Mouse (Mus musculus) stomach, embryonic 16.5 days (tissue): ENCODE data around the gene Muc20. TPM values are rescaled to one million over a fixed set of nuclear protein-coding genes. Genes with fewer than 3 reads are reported as not detected.

Experiments
- ATAC-seq: fragments of 200-750 bp; cut with Nextera tagmentation; 2 replicates; pipeline ENCODE4 v1.8.0; 2017; ENCODE audit warnings: moderate number of reproducible peaks, moderate TSS enrichment; ENCODE audit not compliant: insufficient read depth, low FRiP score
- H3K27ac ChIP-seq: fragments of 300-500 bp; sonication (generic); 2 replicates; pipeline ENCODE4 v1.5.1; 2014; ENCODE audit warnings: low read length
- H3K27me3 ChIP-seq: fragments of 300-500 bp; sonication (generic); 2 replicates; pipeline ENCODE4 v1.6.1; 2014; ENCODE audit warnings: low read length, control low read depth, mixed read lengths; ENCODE audit not compliant: control insufficient read depth, insufficient read depth
- H3K36me3 ChIP-seq: fragments of 300-500 bp; sonication (generic); 2 replicates; pipeline ENCODE4 v1.6.1; 2014; ENCODE audit warnings: low read length; ENCODE audit not compliant: control insufficient read depth, insufficient read depth
- H3K4me1 ChIP-seq: fragments of 300-500 bp; sonication (generic); 2 replicates; pipeline ENCODE4 v1.6.1; 2014; ENCODE audit warnings: low read length, control low read depth, mixed read lengths; ENCODE audit not compliant: control insufficient read depth, insufficient read depth
- H3K4me2 ChIP-seq: fragments of 300-500 bp; sonication (generic); 2 replicates; pipeline ENCODE4 v1.6.1; 2014; ENCODE audit warnings: low read depth, low read length, mixed read lengths
- H3K4me3 ChIP-seq: fragments of 300-500 bp; sonication (generic); replicated peaks from 2 replicates; pipeline ENCODE4 v1.5.1; 2014; ENCODE audit warnings: mild to moderate bottlenecking, low read length
- H3K9ac ChIP-seq: fragments of 300-500 bp; sonication (generic); 2 replicates; pipeline ENCODE4 v1.6.1; 2014; ENCODE audit warnings: low read length
- H3K9me3 ChIP-seq: fragments of 300-500 bp; sonication (generic); replicated peaks from 2 replicates; pipeline ENCODE4 v1.6.1; 2016; ENCODE audit warnings: low read length, control low read depth; ENCODE audit not compliant: control insufficient read depth
- WGBS: fragments of 180-500 bp; shearing (Covaris S2); extraction: QIAGEN DNeasy Blood & Tissue Kit; methylation state at CpG from one replicate; pipeline ENCODE4 v1.1.7; 2014; 5-methylcytosine and 5-hydroxymethylcytosine counted together
- polyA plus RNA-seq: library from polyadenylated mRNA; unstranded; fragments of >200 nt; fragmentation: Nextera tagmentation; extraction: Ambion mirVana; gene quantifications from 2 replicates; pipeline ENCODE4 v1.2.1, GENCODE M21; 2015

Gene Muc20
- polyA plus RNA-seq, 1 experiment from 2014 or later, result 0.22 TPM

DNA sequence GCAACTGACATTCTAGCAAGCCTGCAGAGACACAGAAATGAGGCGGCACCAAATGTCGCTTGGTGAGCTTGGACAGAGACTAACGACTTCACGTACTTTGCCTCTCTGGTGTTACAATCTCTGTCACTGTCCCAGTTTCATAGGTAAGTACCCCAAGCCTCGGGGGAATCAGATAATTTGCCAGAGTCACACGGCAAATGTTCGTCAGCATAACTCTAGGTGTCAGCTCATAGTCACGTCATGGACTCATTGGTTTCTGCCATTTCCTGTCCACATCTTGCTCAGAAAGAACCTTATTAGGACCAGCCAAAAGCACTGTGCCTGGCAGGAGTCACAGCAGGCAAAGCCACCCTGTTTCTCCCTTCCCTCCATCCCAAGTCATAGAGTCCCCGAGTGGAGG lies 55.9 kb downstream of the Muc20 start:
- no peaks in the 10 kb centered on the region for H3K9me3 ChIP-seq
- no peak overlapping the region for H3K4me2 ChIP-seq
- no peak overlapping the region for H3K27ac ChIP-seq
- no peak overlapping the region for H3K9ac ChIP-seq
- no peak overlapping the region for H3K4me3 ChIP-seq
- no peaks in the 10 kb centered on the region for H3K36me3 ChIP-seq
- no peaks in the 10 kb centered on the region for H3K27me3 ChIP-seq
- ATAC-seq, result no peak
- H3K4me1 ChIP-seq, result peaks cover 8% of the 10 kb centered on the region
- 78% methylated on average over 9 of the region's 9 CpGs for WGBS

DNA sequence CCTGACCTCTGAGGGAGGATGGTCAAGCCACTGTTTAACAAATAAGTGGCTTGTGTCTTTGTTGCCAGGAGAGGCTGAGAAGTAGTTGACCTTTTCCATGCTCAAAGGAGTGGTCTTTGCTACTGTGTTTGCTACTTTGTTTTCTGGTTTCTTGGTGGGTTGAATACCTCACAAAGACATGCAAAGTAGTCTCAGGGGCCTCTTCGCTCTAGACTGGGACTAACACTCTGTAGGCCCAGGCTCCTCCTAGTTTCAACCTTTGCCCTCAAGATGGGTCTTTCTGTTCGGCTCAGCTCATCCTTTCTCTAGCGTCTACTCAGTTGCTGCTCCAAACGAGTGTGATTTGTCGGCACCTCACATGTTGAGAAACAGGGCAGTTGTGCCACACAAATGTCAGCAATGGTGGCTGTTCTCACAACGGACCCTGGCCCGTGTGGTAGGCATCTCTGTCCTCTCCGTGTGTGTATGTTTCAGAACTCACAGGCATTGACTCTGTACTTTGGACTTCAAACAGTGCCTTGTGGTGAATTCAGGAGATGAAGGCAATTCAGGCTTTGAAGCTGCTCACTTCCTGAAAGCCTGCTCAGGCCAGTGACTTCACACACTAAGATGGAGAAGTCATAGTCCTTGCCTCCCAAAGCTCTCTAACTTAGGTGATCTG lies 57.1 kb downstream of the Muc20 start:
- peaks cover 5% of the 10 kb centered on the region; the same call in 1 of the 2 replicates for H3K4me1 ChIP-seq
- no peak overlapping the region for H3K27ac ChIP-seq
- no peaks in the 10 kb centered on the region for H3K36me3 ChIP-seq
- H3K27me3 ChIP-seq, result no peaks in the 10 kb centered on the region
- no peak overlapping the region for H3K4me3 ChIP-seq
- ATAC-seq, result no peak
- H3K9me3 ChIP-seq, result no peaks in the 10 kb centered on the region
- no peak overlapping the region for H3K9ac ChIP-seq
- WGBS, result 69% methylated on average over 8 of the region's 8 CpGs
- H3K4me2 ChIP-seq, result no peak overlapping the region

DNA sequence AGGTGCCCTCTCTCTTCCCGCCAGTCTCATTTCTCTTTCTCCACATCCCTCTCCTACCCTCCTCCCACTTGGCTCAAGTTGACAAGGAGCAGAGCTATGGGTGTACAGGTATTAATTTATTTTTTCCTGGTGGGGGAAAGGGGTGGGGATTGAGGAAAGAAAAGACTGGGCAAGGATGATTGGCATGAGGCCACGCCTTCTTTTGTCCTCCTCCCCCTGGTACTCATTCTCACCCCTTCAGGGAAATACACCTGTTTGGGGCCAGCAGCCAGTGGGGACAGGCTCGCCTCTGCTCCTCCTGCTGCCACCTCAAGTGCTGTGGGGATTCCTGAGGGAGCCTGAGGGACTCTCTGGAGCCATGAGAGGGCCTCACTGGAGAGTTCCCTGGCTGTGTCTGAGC lies 61.2 kb downstream of the Muc20 start:
- no peaks in the 10 kb centered on the region for H3K27me3 ChIP-seq
- no peaks in the 10 kb centered on the region for H3K9me3 ChIP-seq
- no peaks in the 10 kb centered on the region for H3K36me3 ChIP-seq
- peak overlapping the region; percentile 16; the same call in 1 of the 2 replicates for H3K4me2 ChIP-seq
- ATAC-seq, result peak; percentile 80
- peak overlapping the region; percentile 17; the same call in 1 of the 2 replicates for H3K4me3 ChIP-seq
- no peak overlapping the region for H3K9ac ChIP-seq
- 44% methylated on average over 3 of the region's 3 CpGs for WGBS
- peaks cover 5% of the 10 kb centered on the region; the same call in 1 of the 2 replicates for H3K4me1 ChIP-seq
- peak overlapping the region; percentile 73 for H3K27ac ChIP-seq

DNA sequence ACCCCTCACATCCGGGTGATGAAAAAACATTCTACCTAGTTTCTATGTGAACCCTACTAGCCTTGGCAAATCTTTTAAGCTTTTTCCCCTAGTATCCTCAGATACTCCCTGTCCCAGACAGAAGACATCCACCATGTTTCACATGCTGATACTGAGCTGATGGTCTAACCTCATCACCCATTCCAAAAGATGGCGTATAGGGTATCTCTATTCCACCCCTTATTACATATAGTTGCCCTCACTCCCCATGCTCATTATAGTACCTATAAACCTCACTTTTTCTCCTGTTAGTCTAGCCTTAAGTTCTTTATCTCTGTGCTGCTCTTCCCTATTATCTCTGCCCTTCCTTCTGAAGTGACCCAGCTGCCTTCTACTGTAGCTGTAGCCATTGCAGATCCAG lies 61.6 kb downstream of the Muc20 start, which contains the start of gene Muc4:
Gene Muc4 (plus strand): TSS at position 301 of the 400 bp plus-strand sequence.
- 90% methylated on average over 2 of the region's 2 CpGs for WGBS
- Histone ChIP-seq H3K27ac (peak within 1 kb of the TSS; percentile 73), H3K27me3 (no peaks in the 10 kb centered on the region), H3K9ac (no peak within 1 kb of the TSS), H3K9me3 (no peaks in the 10 kb centered on the region), H3K4me3 (peak within 1 kb of the TSS; percentile 17; the same call in 1 of the 2 replicates), H3K4me2 (peak within 1 kb of the TSS; percentile 16; the same call in 1 of the 2 replicates), H3K36me3 (no peaks in the 10 kb centered on the region), H3K4me1 (peaks cover 5% of the 10 kb centered on the region; the same call in 1 of the 2 replicates)
- ATAC-seq, result no peak

DNA sequence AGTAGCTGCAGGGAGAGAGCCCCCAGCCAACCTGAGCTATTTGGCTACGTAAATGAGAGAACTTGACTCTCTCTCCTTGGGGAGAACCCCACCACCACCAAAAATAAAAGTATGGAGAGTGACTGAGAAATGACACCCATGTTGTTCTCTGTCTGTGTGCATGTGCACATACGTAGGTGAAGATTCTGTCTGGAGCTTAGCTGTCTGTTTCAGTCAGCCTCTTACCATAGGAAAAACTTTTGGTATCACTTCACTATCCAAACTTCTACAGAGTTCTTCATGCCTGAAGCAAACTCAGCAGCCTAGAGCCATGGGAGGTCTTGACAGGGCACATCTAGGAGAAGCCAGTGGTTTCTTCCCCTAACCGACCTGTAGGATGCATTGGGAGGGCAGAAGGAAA lies 64.0 kb downstream of the Muc20 start:
- no peak for ATAC-seq
- H3K9me3 ChIP-seq, result no peaks in the 10 kb centered on the region
- no peak overlapping the region for H3K4me2 ChIP-seq
- WGBS, result 93% methylated on average over 3 of the region's 3 CpGs
- no peaks in the 10 kb centered on the region for H3K36me3 ChIP-seq
- H3K27me3 ChIP-seq, result no peaks in the 10 kb centered on the region
- no peak overlapping the region for H3K4me3 ChIP-seq
- H3K9ac ChIP-seq, result no peak overlapping the region
- no peaks in the 10 kb centered on the region; the same call in 1 of the 2 replicates for H3K4me1 ChIP-seq
- H3K27ac ChIP-seq, result no peak overlapping the region

DNA sequence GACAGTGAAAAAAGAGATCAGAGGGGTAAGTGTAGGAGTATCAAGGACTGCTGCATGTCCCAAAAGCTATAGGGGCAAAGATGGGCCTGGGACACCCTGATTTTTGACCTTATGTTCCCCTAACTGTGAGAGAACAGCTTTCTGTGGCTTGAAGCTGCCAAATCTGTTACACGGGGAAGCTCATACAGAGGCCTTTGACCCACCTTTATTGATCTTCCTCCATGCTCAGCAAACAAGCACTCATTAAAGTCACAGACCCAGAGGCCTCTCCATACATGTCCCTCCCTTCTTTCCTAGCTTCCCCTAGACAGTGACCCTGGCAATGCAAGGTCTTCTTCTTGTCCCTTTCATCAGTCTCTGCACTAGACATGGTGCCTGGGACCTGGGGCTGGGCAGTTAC lies 68.5 kb downstream of the Muc20 start:
- no peaks in the 10 kb centered on the region for H3K9me3 ChIP-seq
- peak; percentile 57; the same call in 1 of the 2 replicates for ATAC-seq
- H3K4me2 ChIP-seq, result no peak overlapping the region
- no peaks in the 10 kb centered on the region for H3K36me3 ChIP-seq
- H3K27me3 ChIP-seq, result no peaks in the 10 kb centered on the region
- 30% methylated on average over 1 of the region's 1 CpGs for WGBS
- H3K9ac ChIP-seq, result no peak overlapping the region
- peaks cover 3% of the 10 kb centered on the region for H3K4me1 ChIP-seq
- no peak overlapping the region for H3K4me3 ChIP-seq
- no peak overlapping the region for H3K27ac ChIP-seq

DNA sequence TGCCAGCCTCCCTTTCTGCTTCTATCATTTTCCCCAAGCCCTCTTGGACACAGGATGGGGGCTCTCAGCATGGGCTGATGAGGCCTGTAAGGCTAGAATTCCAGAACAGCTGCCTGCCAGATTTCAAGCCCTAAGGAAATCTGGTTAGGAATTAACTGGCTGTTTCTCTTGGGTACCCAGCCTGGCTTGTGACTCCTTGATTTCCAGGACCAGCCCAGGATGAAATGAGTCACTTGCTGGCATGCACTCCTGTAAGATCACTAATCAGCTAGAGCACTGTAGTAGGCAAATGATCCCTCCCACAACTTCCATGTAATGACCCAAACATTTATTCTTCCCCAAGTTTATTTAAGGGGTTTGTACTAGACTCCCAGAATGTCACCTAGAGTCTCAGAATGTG lies 69.0 kb downstream of the Muc20 start:
- no peak overlapping the region for H3K9ac ChIP-seq
- no peak overlapping the region for H3K27ac ChIP-seq

More for the DNA sequence above, 69.0 kb downstream of the Muc20 start:
- 0 out of 2 replicates have a peak, but pooled peaks have one; percentile 39 for ATAC-seq
- Histone ChIP-seq H3K4me1 (peaks cover 3% of the 10 kb centered on the region), H3K9me3 (no peaks in the 10 kb centered on the region), H3K36me3 (no peaks in the 10 kb centered on the region), H3K27me3 (no peaks in the 10 kb centered on the region), H3K4me2 (no peak overlapping the region), H3K4me3 (no peak overlapping the region)

Other genes with a start within 250 kb of the Muc20 start
- 68.3 and 69.7 TPM in 2 replicates for gene Tfrc, start 188.5 kb downstream of the Muc20 start, polyA plus RNA-seq
- gene Tnk2, start 153.6 kb downstream of the Muc20 start, polyA plus RNA-seq, result 10.6 TPM in 2 replicates
- 5.6 and 6.4 TPM in 2 replicates for gene Muc4, start 61.5 kb downstream of the Muc20 start, polyA plus RNA-seq
- gene Smbd1, start 13.0 kb upstream of the Muc20 start, polyA plus RNA-seq, result 0.27 TPM in 1 of 2 replicates, not detected in the other
- gene Fyttd1, start 80.1 kb upstream of the Muc20 start, polyA plus RNA-seq, result 85.2 and 92.5 TPM in 2 replicates
- 24.3 and 24.7 TPM in 2 replicates for gene Rubcn, start 80.3 kb upstream of the Muc20 start, polyA plus RNA-seq
- gene Lrch3, start 116.7 kb upstream of the Muc20 start, polyA plus RNA-seq, result 14.8 and 15.5 TPM in 2 replicates